ENCODE assay signal across 8 mouse cellular contexts in genomic region chr17:80289280-80290073, GRCm38 (mm10). TPM values are rescaled to one million over a fixed set of nuclear protein-coding genes. Genes with fewer than 3 reads are reported as not detected.
DNase-seq lines count a peak whose midpoint lies in the region; ATAC-seq and TF ChIP-seq lines count a peak whose summit lies in the region.

No protein-coding gene starts in this region.

- in situ Hi-C loops in Patski (cut with MboI; ENCODE audit: low pct_unique_long_range_greater_than_20kb): loop anchor here (5.0 to 25.0 kb wide), 2 partner anchors 268 to 548 kb away; no protein-coding TSS in a partner anchor

- H3K79me2 ChIP-seq in macrophage (ENCODE audit: inconsistent target): peaks cover 19% of the 10 kb centered on the region; the same call in 1 of the 2 replicates

- intact Hi-C loops in gastrocnemius, postnatal 36 days (cut with DNase I): loop anchor here (10.0 kb wide), 1 partner anchor 265 kb away; no protein-coding TSS in a partner anchor

- peak overlapping the region; percentile 83 for H3K9ac ChIP-seq in forebrain, embryonic 15.5 days (replicated peaks)

- no peaks in the 10 kb centered on the region for H3K36me3 ChIP-seq in kidney, adult 2 months (ENCODE audit: control insufficient read depth, insufficient read depth, low read length)
- no peaks in the 10 kb centered on the region for H3K36me3 ChIP-seq in forebrain, embryonic 15.5 days
- no peaks in the 10 kb centered on the region for H3K36me3 ChIP-seq in macrophage (ENCODE audit: inconsistent target)

- H3K27ac ChIP-seq in kidney, adult 2 months (ENCODE audit: insufficient read depth, low read depth, low read length): peak overlapping the region; percentile 21; the same call in 1 of the 2 replicates
- H3K27ac ChIP-seq in forebrain, embryonic 15.5 days (replicated peaks): peak overlapping the region; percentile 92
- no peak overlapping the region for H3K27ac ChIP-seq in macrophage

- H3K4me2 ChIP-seq in forebrain, embryonic 15.5 days (replicated peaks): peak overlapping the region; percentile 56

- no peaks in the 10 kb centered on the region for H3K9me3 ChIP-seq in forebrain, embryonic 15.5 days

- no peaks in the 10 kb centered on the region for H3K4me1 ChIP-seq in kidney, adult 2 months (ENCODE audit: control insufficient read depth, insufficient read depth, low read length)
- peaks cover 14% of the 10 kb centered on the region for H3K4me1 ChIP-seq in forebrain, embryonic 15.5 days

- no peaks in the 10 kb centered on the region for H3K27me3 ChIP-seq in kidney, adult 2 months (replicated peaks; ENCODE audit: control insufficient read depth, insufficient read depth, low read length)
- no peaks in the 10 kb centered on the region for H3K27me3 ChIP-seq in Patski
- H3K27me3 ChIP-seq in forebrain, embryonic 15.5 days: no peaks in the 10 kb centered on the region

- WGBS in kidney, adult 2 months: under 1% methylated on average over 30 of the region's 30 CpGs
- WGBS in forebrain, embryonic 15.5 days: under 1% methylated on average over 30 of the region's 30 CpGs
- 3% methylated on average over 29 of the region's 30 CpGs for WGBS in macrophage (ENCODE audit: missing documents)

- peak; percentile 60 for ATAC-seq in Patski
- no peak for ATAC-seq in forebrain, embryonic 15.5 days (replicated peaks)

- no peak for TF ChIP-seq CTCF in kidney, adult 2 months (conservative IDR thresholded peaks at IDR 0.05; ENCODE audit: insufficient read depth, insufficient read length, low read depth, low read length)
- TF ChIP-seq CTCF in Patski (IDR thresholded peaks at IDR 0.05): no peak

- CTCF ChIA-PET in Patski (lab: Charles Lee): interaction anchor here (1.4 to 2.7 kb wide), 3 partner anchors 18 to 42 kb away, joined by 4 to 19 read pairs (median 12); partner anchors contain the start of gene Arhgef33

- POLR2A ChIA-PET in Patski (lab: Charles Lee): no interaction called here

- DNase-seq in kidney, adult 2 months: no peak
- DNase-seq in kidney, postnatal 36 days: no peak
- no peak for DNase-seq in Patski (ENCODE audit: low read depth, low spot score)
- DNase-seq in urinary bladder, postnatal 25 days (ENCODE audit: low spot score): no peak
- DNase-seq in gastrocnemius, postnatal 36 days: no peak
- DNase-seq in cerebellum, postnatal 36 days: no peak

- TF ChIP-seq POLR2A in kidney, adult 2 months (IDR thresholded peaks at IDR 0.05; ENCODE audit: low read depth, low read length): no peak

- peak overlapping the region; percentile 96 for H3K4me3 ChIP-seq in kidney, adult 2 months (ENCODE audit: insufficient read depth, low read depth, low read length)
- H3K4me3 ChIP-seq in forebrain, embryonic 15.5 days: peak overlapping the region; percentile 80
- peak overlapping the region; percentile 93 for H3K4me3 ChIP-seq in macrophage (ENCODE audit: inconsistent target)

RNA-seq across cellular contexts. Expression of gene Morn2, which starts 0.5 kb away (rescaled TPM):
- polyA plus RNA-seq in kidney, adult 2 months (2012; rRNA removed): 25.2 and 36.5 TPM in 2 replicates
- polyA plus RNA-seq in Patski (2021) (47.2 TPM), macrophage (2018) (6.1 to 7.6 TPM (median 7.4 TPM) in 3 replicates)
- polyA plus RNA-seq in forebrain, embryonic 15.5 days (2015; fragmentation: Nextera tagmentation; extraction: Ambion mirVana): 45.3 and 47.7 TPM in 2 replicates
- 1 to 10 TPM in 12 of 26 experiments, not detected in 14; 1.5 to 5.1 (median 2.0) TPM for total RNA-seq in macrophage (2018; cell fraction: chromatin; rRNA removed)
- total RNA-seq in macrophage (2018; cell fraction: cytosol; rRNA removed): 10 to 100 TPM in 6 of 26 experiments, 1 to 10 TPM in 20; 4.3 to 14.7 (median 8.1) TPM
- 1 to 10 TPM in 16 of 26 experiments, under 1 TPM in 1, not detected in 9; 0.89 to 7.6 (median 2.2) TPM for total RNA-seq in macrophage (2018; cell fraction: nucleus; rRNA removed)
- total RNA-seq in gastrocnemius, postnatal 36 days (2021): 1 to 10 TPM; 8.8 to 9.7 TPM

RNA-seq across cellular contexts. Expression of gene Dhx57, which starts 0.8 kb away (rescaled TPM):
- 6.0 and 6.4 TPM in 2 replicates for polyA plus RNA-seq in kidney, adult 2 months (2012; rRNA removed)
- polyA plus RNA-seq in Patski (2021) (21.1 TPM), macrophage (2018) (7.6 to 13.4 TPM (median 13.2 TPM) in 3 replicates)
- 47.9 and 48.8 TPM in 2 replicates for polyA plus RNA-seq in forebrain, embryonic 15.5 days (2015; fragmentation: Nextera tagmentation; extraction: Ambion mirVana)
- 10 to 100 TPM; 25.5 to 97.1 (median 69.1) TPM for total RNA-seq in macrophage (2018; cell fraction: chromatin; rRNA removed)
- total RNA-seq in macrophage (2018; cell fraction: cytosol; rRNA removed): 10 to 100 TPM in 16 of 26 experiments, 1 to 10 TPM in 10; 6.1 to 13.5 (median 10.8) TPM
- 10 to 100 TPM; 17.1 to 54.3 (median 34.5) TPM for total RNA-seq in macrophage (2018; cell fraction: nucleus; rRNA removed)
- 1 to 10 TPM; 6.0 to 6.4 TPM for total RNA-seq in gastrocnemius, postnatal 36 days (2021)

RNA-seq across cellular contexts. Expression of gene Arhgef33, which starts 17.7 kb away (rescaled TPM):
- polyA plus RNA-seq in kidney, adult 2 months (2012; rRNA removed): 0.44 and 0.56 TPM in 2 replicates
- polyA plus RNA-seq in Patski (2021) (0.80 TPM), macrophage (2018) (0.32 TPM in 1 of 3 replicates, not detected in the others)
- 1.0 and 1.1 TPM in 2 replicates for polyA plus RNA-seq in forebrain, embryonic 15.5 days (2015; fragmentation: Nextera tagmentation; extraction: Ambion mirVana)
- not detected for total RNA-seq in macrophage (2018; cell fraction: chromatin; rRNA removed)
- total RNA-seq in macrophage (2018; cell fraction: cytosol; rRNA removed): under 1 TPM in 4 of 26 experiments, not detected in 22; 0.17 to 0.36 (median 0.30) TPM
- total RNA-seq in macrophage (2018; cell fraction: nucleus; rRNA removed): 1 to 10 TPM in 1 of 26 experiments, not detected in 25; 1.2 TPM
- under 1 TPM in 1 of 2 experiments, not detected in 1; 0.27 TPM for total RNA-seq in gastrocnemius, postnatal 36 days (2021)
